In the genomic region with DNA sequence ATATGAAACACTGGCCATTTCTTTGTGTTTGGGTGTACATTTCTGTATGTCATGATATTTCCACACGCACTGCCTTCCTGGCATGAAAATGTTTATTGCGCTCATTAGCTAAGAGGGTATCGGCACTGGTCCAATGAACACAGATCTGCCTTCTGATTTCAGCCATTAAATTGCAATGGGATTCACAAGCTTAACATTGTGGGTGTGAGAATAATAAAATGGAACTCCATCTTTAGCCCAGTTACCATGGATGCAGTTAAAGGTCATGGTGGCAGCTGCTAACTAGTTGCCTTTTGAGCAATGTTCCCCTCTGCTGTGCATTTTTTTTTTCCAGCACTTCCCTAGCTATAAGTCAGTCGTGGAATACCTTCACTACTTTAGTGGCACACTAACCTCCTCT, we compare ENCODE assay signal across 16 mouse cellular contexts.
A peak's percentile ranks its signal among the peaks of the same experiment; 100 is the strongest.
DNase-seq lines count a peak whose midpoint lies in the region; ATAC-seq lines count a peak whose summit lies in the region.
"Had no signal": no experiment of that assay in that cellular context is flagged by ENCODE, and none has a peak within 500 bp of the region (broad histone marks: within the 10 kb centered on the region; RNA-seq: fewer than 3 reads in every experiment).

No protein-coding gene starts in this region.

- no peaks in the 10 kb centered on the region for H3K27me3 ChIP-seq in forebrain, embryonic 16.5 days (replicated peaks; ENCODE audit: control insufficient read depth, insufficient read depth, low read length)
- H3K27me3 ChIP-seq in neural tube, embryonic 15.5 days (replicated peaks), result no peaks in the 10 kb centered on the region

- no peak overlapping the region for H3K27ac ChIP-seq in forebrain, embryonic 16.5 days (ENCODE audit: low read length)
- H3K27ac ChIP-seq in neural tube, embryonic 15.5 days (replicated peaks), result no peak overlapping the region; the same call in 1 of the 2 replicates
- H3K27ac ChIP-seq: liver, embryonic 14.5 days had no signal

- ATAC-seq in forebrain, embryonic 16.5 days, result no peak
- ATAC-seq in neural tube, embryonic 15.5 days (ENCODE audit: low FRiP score), result no peak
- ATAC-seq: activated CD4-positive, CD25-positive, alpha-beta regulatory T cell, adult 4 months; CD4-positive, CD25-positive, alpha-beta regulatory T cell, adult 4 months had no signal

- no peak overlapping the region for H3K4me3 ChIP-seq in forebrain, embryonic 16.5 days (replicated peaks; ENCODE audit: low read length)
- no peak overlapping the region for H3K4me3 ChIP-seq in neural tube, embryonic 15.5 days (replicated peaks)
- H3K4me3 ChIP-seq: erythroblast, embryonic 14.5 days; midbrain, embryonic 10.5 days had no signal

- no peak overlapping the region for H3K9ac ChIP-seq in forebrain, embryonic 16.5 days (replicated peaks; ENCODE audit: low read depth, low read length)
- H3K9ac ChIP-seq in neural tube, embryonic 15.5 days (replicated peaks), result no peak overlapping the region
- H3K9ac ChIP-seq: liver, embryonic 14.5 days had no signal

- DNase-seq in layer of hippocampus, adult 11-12 months (ENCODE audit: low spot score), result peak; percentile 9
- no peak for DNase-seq in layer of hippocampus, postnatal 25 days (ENCODE audit: extremely low spot score in 1 of 2, low spot score in 1 of 2)
- DNase-seq in layer of hippocampus, adult 8-10 months (ENCODE audit: low spot score in 2 of 2), result peak; percentile 12 to 17
- DNase-seq in urinary bladder, postnatal 25 days (ENCODE audit: low spot score), result no peak
- no peak for DNase-seq in frontal cortex, adult 2 months (ENCODE audit: extremely low spot score in 1 of 2, low spot score in 1 of 2)
- DNase-seq: adrenal gland, postnatal 36 days; gastrocnemius, postnatal 25 days; kidney, adult 8-10 months; lung, postnatal 10 days had no signal

- no peaks in the 10 kb centered on the region for H3K36me3 ChIP-seq in forebrain, embryonic 16.5 days (ENCODE audit: control insufficient read depth, insufficient read depth)
- no peaks in the 10 kb centered on the region for H3K36me3 ChIP-seq in neural tube, embryonic 15.5 days
- H3K36me3 ChIP-seq: midbrain, embryonic 10.5 days had no signal

- H3K9me3 ChIP-seq in forebrain, embryonic 16.5 days (ENCODE audit: control insufficient read depth, low read length), result no peaks in the 10 kb centered on the region
- H3K9me3 ChIP-seq in neural tube, embryonic 15.5 days (replicated peaks), result no peaks in the 10 kb centered on the region
- H3K9me3 ChIP-seq: midbrain, embryonic 10.5 days had no signal

- peak overlapping the region; percentile 48 for H3K4me2 ChIP-seq in forebrain, embryonic 16.5 days (ENCODE audit: low read length)
- peak overlapping the region; percentile 46 for H3K4me2 ChIP-seq in neural tube, embryonic 15.5 days

- WGBS in forebrain, embryonic 16.5 days, result 35% methylated on average over 4 of the region's 4 CpGs
- 21% methylated on average over 4 of the region's 4 CpGs for WGBS in neural tube, embryonic 15.5 days

- H3K4me1 ChIP-seq in forebrain, embryonic 16.5 days (replicated peaks; ENCODE audit: control insufficient read depth, insufficient read depth, low read length), result peaks cover 18% of the 10 kb centered on the region
- peaks cover 24% of the 10 kb centered on the region for H3K4me1 ChIP-seq in neural tube, embryonic 15.5 days

Comparison
In these comparisons a context has a peak if more than half of its experiments do, and no peak if none do; other contexts are left out.
1. DNase-seq: peak in layer of hippocampus, adult 11-12 months (single experiment) and layer of hippocampus, adult 8-10 months (2 of 2); none in layer of hippocampus, postnatal 25 days (0 of 2), urinary bladder, postnatal 25 days (single experiment) and frontal cortex, adult 2 months (0 of 2).